Mouse (Mus musculus): ENCODE measurements around the gene Scgb2b2.

The Scgb2b2 gene

GRCm38 (mm10) chr7:31290208-31290607 is at the start of gene Scgb2b2:
Scgb2b2 (plus strand) TSS chr7:31290508.
- no peak for DNase-seq

DNA sequence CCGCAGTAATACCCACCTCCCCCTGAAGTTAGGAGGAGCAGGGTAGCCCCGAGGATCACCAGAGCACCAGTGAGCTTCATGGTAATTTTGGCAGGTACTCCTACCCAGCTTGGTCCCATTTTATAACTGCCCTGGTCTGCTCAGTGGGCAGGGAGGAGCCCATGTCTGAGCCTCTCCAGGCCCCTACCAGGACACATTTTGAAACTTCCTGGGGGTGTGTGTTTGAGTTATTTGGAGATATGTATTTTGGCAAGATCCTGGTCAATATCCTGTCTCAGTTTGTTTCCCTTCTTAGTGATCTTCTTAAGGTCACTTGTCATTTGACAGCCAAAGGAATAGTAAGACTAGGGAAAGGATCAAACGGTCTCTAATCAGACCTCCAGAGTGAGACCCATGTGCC is 1.4 kb downstream of the Scgb2b2 start, which contains the start of gene Scgb1b2:
Scgb1b2 (minus strand) TSS at position 101 of the 400 bp plus-strand sequence.
- DNase-seq = no peak

Data from cerebellum, adult 8-10 months (tissue).